Mouse (Mus musculus): ENCODE measurements around the gene Sebox. TPM values are rescaled to one million over a fixed set of nuclear protein-coding genes. Genes with fewer than 3 reads are reported as not detected.

Gene Sebox
- polyA plus RNA-seq, 1 experiment = 3.6 TPM

GRCm38 (mm10) chr11:78497544-78498522 lies 5.4 kb upstream of the Sebox start, which contains the start of gene Sarm1:
Gene Sarm1, minus strand, starts transcription at chr11:78497754.
- peak; percentile 93 to 97 for DNase-seq (ENCODE audit: extremely low spot score in 1 of 2, low spot score in 1 of 2)

- DNase-seq (ENCODE audit: extremely low spot score in 1 of 2, low spot score in 1 of 2) = no peak
These were observed 4.2 kb upstream of the Sebox start, which contains the start of gene Vtn for GRCm38 (mm10) chr11:78499004-78499403. Gene Vtn, plus strand, starts transcription at chr11:78499091.

DNA sequence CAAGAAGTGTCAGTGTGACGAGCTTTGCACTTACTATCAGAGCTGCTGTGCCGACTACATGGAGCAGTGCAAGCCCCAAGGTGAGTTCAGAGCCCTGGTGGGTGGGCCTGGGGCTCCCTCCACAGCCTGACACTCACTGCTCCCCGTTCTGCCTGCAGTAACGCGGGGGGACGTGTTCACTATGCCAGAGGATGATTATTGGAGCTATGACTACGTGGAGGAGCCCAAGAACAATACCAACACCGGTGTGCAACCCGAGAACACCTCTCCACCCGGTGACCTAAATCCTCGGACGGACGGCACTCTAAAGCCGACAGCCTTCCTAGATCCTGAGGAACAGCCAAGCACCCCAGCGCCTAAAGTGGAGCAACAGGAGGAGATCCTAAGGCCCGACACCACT lies 3.7 kb upstream of the Sebox start:
- no peak for DNase-seq (ENCODE audit: extremely low spot score in 1 of 2, low spot score in 1 of 2)

GRCm38 (mm10) chr11:78500623-78501202 lies 2.5 kb upstream of the Sebox start:
- no peak for DNase-seq (ENCODE audit: extremely low spot score in 1 of 2, low spot score in 1 of 2)

- no peak for DNase-seq (ENCODE audit: extremely low spot score in 1 of 2, low spot score in 1 of 2)
These were observed 1.7 kb upstream of the Sebox start for GRCm38 (mm10) chr11:78501529-78501928.

DNA sequence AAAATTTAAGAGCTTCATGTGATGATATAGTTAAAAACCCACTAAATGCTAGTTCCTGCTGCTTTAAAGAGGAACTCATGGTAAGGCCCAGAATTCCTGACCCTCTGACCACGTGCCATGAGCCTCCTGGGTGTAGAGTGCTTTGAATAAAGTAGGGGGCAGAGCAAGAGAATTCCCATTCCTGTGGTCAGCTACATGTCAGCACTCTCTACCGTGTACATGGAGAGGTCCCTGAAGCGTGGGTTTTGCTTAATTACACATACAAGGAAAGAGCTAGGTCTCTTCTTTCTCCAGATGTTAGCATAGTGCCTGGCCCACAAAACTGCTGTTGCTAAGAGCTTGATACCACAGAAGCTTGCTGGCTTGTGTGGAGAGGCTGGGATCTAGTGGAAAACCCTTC lies 2.2 kb downstream of the Sebox start:
- DNase-seq (ENCODE audit: extremely low spot score in 1 of 2, low spot score in 1 of 2) = no peak

DNA sequence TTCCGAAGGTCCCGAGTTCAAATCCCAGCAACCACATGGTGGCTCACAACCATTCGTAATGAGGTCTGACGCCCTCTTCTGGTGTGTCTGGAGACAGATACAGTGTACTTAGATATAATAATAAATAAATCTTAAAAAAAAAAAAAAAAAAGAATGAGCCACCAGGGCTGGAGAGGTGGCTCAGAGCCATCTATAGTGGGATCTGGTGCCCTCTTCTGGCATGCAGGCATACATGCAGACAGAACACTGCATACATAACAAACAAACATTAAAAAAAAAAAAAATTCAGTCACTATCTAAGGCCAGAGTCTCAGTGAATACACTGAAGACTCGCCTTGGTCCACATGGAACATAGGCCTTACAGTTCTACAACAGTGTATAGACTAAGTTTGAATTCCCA lies 5.9 kb downstream of the Sebox start:
- no peak for DNase-seq (ENCODE audit: extremely low spot score in 1 of 2, low spot score in 1 of 2)

GRCm38 (mm10) chr11:78512025-78512957 lies 9.0 kb downstream of the Sebox start, which contains the start of the genes Tmem199 and Poldip2:
Gene Tmem199, minus strand, starts transcription at chr11:78512172.
Gene Poldip2, plus strand, starts transcription at chr11:78512193.
- DNase-seq (ENCODE audit: extremely low spot score in 1 of 2, low spot score in 1 of 2) = peak; percentile 81 to 90

DNA sequence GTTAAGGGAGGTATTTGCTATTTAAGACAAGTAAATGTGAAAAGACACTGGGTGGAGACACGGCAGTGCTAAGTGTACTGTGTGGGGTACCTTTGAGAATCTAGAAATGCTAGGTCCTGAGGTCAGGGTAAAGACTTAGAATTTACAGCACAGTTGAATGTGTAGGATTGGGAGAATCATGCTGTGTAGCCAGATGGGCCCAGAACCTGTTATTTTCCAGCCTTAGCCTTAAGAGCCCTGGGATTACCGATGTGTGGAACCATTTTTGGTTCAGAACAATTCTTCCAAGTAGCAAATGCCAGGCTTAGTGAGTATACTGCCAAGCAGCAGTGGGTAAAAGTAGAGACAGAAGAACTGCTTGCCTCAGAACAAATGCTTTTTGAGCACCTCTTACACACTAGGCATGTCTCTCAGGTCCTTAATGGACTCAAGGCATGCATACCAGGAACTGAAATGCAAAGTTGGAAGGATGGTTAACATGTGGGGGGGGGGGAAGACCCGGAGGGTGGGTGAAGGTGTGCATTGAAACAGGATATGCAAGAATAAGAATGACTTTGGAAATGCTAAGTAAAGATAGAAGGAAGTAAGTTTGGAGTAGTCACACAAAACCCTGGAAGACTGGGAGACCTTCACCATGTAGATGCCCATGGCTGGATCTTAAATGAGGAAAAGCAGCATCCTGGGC lies 10.0 kb downstream of the Sebox start:
- DNase-seq (ENCODE audit: extremely low spot score in 1 of 2, low spot score in 1 of 2) = no peak

- no peak for DNase-seq (ENCODE audit: extremely low spot score in 1 of 2, low spot score in 1 of 2)
These were observed 12.5 kb downstream of the Sebox start for GRCm38 (mm10) chr11:78515549-78516325.

- DNase-seq (ENCODE audit: extremely low spot score in 1 of 2, low spot score in 1 of 2) = no peak
These were observed 15.7 kb downstream of the Sebox start for GRCm38 (mm10) chr11:78518931-78519330.

GRCm38 (mm10) chr11:78521880-78522279 lies 18.6 kb downstream of the Sebox start:
- DNase-seq (ENCODE audit: extremely low spot score in 1 of 2, low spot score in 1 of 2) = no peak

DNA sequence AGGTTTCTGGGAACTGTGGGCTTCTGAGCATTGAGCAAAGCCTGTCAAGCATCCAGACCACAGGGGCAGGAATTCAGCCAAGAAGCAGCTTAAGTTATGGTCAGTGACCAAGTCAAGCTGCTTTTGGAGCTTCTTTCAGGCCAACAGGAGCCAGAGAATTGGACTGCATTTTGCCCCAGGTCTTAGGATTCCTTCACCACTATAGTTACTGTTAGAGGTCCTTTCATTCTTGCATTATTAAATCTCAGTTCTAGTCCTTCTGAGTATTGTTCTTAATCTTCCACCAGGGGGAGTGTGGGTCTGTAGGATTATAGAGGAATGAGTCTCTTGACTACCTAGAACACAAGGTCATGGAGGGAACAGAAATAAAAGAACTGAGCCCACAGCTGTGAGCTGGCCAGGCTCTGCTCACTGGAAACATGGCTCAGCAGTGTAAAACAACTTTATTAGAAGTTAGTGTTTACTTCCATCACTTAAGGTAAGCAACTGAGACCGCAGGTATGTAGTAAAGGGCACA lies 19.3 kb downstream of the Sebox start:
- DNase-seq (ENCODE audit: extremely low spot score in 1 of 2, low spot score in 1 of 2) = no peak

DNA sequence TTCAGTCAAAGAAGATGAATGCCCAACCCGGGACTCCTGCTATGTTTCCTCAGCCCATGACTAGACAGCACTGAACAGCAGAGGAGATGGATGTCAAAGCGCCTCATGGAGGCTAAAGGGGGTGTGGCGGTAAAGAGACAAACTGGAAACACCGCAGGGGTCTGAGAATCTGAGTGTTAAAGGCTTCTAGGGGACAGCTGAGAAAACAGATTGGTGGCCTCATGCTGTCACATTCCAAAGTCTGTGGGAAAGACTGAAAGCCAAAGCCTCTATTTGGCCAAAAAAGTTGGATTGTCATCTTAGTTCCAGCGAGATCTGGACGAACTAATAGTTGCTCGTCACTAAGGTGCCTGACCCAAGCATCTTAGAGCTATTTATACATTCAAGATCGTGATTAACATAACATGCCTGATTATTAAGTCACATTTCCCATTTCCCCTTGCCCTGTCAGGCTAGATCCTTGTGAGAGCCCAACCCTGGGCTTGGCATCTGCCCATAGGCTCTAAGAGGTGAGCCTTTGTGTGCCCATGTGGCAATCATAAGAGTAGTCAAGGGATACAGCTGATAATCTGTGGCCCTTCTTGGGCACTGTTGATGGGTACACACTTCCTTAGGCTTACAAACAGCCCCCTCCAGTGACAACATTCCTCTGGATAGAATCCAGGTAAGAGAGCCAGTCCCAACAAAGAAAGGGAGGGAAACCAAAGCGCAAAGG lies 20.2 kb downstream of the Sebox start:
- no peak for DNase-seq (ENCODE audit: extremely low spot score in 1 of 2, low spot score in 1 of 2)

DNA sequence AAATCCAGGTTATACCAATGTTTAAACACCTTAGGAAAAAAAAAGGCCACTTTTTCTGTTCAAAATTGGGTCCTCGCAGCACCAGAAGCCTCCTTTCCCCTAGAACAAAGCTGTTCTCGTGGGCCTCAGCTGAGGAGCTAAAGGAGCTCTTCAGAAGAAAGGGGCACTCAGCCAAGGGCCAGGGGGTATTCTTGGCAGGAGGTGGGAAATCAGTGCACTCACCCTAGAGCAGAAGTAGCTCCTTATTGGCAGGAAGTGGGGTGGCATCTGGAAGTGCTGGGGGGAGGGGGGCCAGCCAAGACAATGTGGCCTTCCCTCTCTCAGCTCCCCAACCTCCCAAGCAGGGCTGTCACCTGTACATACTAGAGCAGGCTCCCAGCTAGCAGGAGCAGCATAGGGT lies 21.6 kb downstream of the Sebox start:
- DNase-seq (ENCODE audit: extremely low spot score in 1 of 2, low spot score in 1 of 2) = no peak

DNA sequence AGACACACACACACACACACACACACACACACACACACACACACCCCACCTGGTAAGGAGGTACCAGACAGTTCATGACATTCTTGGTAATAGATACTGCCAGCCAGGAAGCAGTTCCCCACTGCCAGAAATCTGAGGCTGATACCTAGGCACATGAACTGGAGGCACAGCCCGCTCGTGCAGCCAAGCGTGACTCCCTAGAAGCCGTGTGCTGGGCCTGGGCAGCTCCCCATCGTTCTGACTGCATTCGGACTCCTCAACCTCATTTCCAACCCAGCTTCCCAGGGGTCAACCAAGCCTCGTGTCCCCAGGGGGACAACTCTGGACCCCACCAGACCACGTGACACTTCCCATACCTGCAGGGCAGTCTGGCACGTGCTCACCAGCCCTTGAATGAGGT lies 25.5 kb downstream of the Sebox start:
- DNase-seq (ENCODE audit: extremely low spot score in 1 of 2, low spot score in 1 of 2) = no peak

- no peak for DNase-seq (ENCODE audit: extremely low spot score in 1 of 2, low spot score in 1 of 2)
These were observed 26.8 kb downstream of the Sebox start for GRCm38 (mm10) chr11:78530001-78530400.

GRCm38 (mm10) chr11:78531046-78531445 lies 27.8 kb downstream of the Sebox start:
- DNase-seq (ENCODE audit: extremely low spot score in 1 of 2, low spot score in 1 of 2) = no peak
